Mouse (Mus musculus): ENCODE results near the gene Olfr933. TPM values are rescaled to one million over a fixed set of nuclear protein-coding genes. Genes with fewer than 3 reads are reported as not detected.

Olfr933 gene
- not detected in 2 replicates for polyA plus RNA-seq (2011; ENCODE audit: insufficient read depth, insufficient read length, low replicate concordance, missing spikeins)

- Histone ChIP-seq H3K4me3 (replicated peaks; ENCODE audit: control insufficient read depth, low read depth, low read length) (no peak within 1 kb of the TSS), H3K27ac (ENCODE audit: control insufficient read depth, insufficient read depth, low read depth, low read length, poor library complexity) (no peak within 1 kb of the TSS), H3K4me1 (ENCODE audit: control insufficient read depth, insufficient read depth, low read length) (no peaks in the 10 kb centered on the region)
- WGBS: 72% methylated on average over 4 of the region's 4 CpGs
- TF ChIP-seq CTCF (IDR thresholded peaks at IDR 0.05; ENCODE audit: control insufficient read depth, insufficient read depth, low read length) (no peak), POLR2A (IDR thresholded peaks at IDR 0.05; ENCODE audit: borderline replicate concordance, control insufficient read depth, low read depth, low read length) (no peak)
Measured at GRCm38 (mm10) chr9:38972013-38972412, at the start of gene Olfr933. Gene Olfr933, plus strand, starts transcription at chr9:38972313.

DNA sequence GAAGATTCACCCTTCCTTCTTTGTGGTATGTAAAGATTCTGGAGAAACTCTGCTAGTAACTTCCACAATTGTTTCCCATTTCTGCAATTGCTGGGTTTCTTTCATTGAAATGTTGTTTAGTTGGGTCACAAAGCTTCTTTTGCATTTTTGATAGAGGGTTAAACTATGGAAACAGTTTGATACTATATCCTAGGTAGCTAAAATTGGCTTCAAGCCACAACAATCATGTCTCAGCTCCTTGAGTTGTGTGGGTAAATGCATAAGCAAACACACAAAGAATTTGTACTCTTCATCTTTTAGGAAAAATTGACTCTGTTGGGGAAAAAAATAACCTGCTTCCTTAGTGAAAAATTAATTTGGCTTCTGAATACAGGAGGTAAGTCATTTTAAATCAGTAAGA, 42.6 kb upstream of the Olfr933 start, which contains the start of gene Olfr930:
Gene Olfr930, plus strand, starts transcription at position 301 of the 400 bp plus-strand sequence.
- Histone ChIP-seq H3K4me1 (ENCODE audit: control insufficient read depth, insufficient read depth, low read length) (no peaks in the 10 kb centered on the region), H3K27ac (ENCODE audit: control insufficient read depth, insufficient read depth, low read depth, low read length, poor library complexity) (no peak within 1 kb of the TSS), H3K4me3 (replicated peaks; ENCODE audit: control insufficient read depth, low read depth, low read length) (no peak within 1 kb of the TSS)
- no peak for TF ChIP-seq CTCF (IDR thresholded peaks at IDR 0.05; ENCODE audit: control insufficient read depth, insufficient read depth, low read length)
- no peak for TF ChIP-seq POLR2A (IDR thresholded peaks at IDR 0.05; ENCODE audit: borderline replicate concordance, control insufficient read depth, low read depth, low read length)

DNA sequence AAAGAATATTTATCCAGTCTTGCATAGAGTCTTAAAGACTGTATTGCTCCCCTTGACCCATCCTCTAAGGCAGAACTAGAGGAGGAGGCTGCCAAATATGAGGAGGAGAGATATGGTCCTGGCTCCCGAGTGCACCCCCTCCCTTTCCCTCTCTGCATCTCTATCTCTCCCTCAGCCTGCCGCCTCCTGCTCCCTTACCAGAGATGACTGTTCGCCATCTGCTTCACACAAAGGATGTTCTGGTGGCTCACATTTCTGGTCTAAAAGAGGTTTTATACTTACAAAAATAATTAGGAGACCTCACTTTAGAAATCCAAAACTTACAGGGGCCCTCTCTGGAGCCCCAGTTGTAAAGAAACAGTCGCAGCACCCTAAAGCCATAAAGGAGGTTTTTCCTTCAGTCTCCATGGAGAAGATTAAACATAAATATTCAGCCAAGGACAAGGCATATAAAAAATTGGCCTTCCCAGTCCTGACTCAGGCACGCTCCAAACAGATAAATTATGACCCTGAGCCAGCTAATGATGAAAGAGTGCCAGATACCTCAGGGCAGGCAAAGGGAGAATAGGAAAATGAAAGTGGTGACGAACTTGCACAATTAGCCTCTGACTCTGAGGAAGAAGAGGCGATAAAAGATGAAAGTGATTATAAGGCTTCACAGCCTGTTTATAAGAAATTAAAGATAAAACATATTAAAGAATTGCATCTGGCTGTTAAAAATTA, 18.6 kb upstream of the Olfr933 start:
- Histone ChIP-seq H3K4me3 (replicated peaks; ENCODE audit: control insufficient read depth, low read depth, low read length) (no peak overlapping the region), H3K4me1 (ENCODE audit: control insufficient read depth, insufficient read depth, low read length) (no peaks in the 10 kb centered on the region), H3K27ac (ENCODE audit: control insufficient read depth, insufficient read depth, low read depth, low read length, poor library complexity) (no peak overlapping the region)
- WGBS: 67% methylated on average over 7 of the region's 7 CpGs
- TF ChIP-seq CTCF (IDR thresholded peaks at IDR 0.05; ENCODE audit: control insufficient read depth, insufficient read depth, low read length): no peak
- no peak for TF ChIP-seq POLR2A (IDR thresholded peaks at IDR 0.05; ENCODE audit: borderline replicate concordance, control insufficient read depth, low read depth, low read length)

DNA sequence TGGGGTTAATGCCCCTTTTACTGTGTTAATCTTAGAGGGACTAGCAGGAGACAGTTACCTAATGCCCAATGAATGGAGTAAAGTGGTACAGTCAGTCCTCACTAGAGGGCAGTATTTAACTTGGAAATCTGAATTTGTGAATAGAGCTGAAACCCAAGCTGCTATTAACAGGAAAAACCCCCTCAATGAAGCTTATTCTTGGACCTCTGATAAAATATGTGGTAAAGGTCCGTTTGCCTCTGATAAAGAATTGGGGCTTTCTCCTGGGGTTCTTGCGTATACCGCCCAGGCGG, 18.0 kb upstream of the Olfr933 start:
- no peak overlapping the region for H3K27ac ChIP-seq (ENCODE audit: control insufficient read depth, insufficient read depth, low read depth, low read length, poor library complexity)
- TF ChIP-seq CTCF (IDR thresholded peaks at IDR 0.05; ENCODE audit: control insufficient read depth, insufficient read depth, low read length) (no peak), POLR2A (IDR thresholded peaks at IDR 0.05; ENCODE audit: borderline replicate concordance, control insufficient read depth, low read depth, low read length) (no peak)
- WGBS: 76% methylated on average over 4 of the region's 4 CpGs

DNA sequence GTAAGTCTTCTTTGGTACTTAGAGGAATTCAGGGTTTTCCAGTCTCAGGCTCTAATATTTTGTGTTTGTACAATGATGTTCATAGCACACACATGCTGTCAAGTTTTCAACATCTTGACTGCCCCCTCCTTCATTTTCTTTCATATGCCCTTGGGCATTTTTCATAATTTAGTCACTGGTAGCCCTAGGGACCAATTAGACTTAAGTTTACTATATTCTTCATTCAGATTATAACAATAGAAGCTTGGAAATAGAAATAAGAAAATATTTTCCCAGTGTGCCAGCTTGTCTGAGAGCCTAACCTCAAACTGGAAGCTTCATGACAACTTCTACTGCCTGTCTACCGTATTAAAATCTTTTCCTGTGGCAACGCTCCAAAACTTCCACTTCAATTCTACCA, 16.1 kb downstream of the Olfr933 start, which contains the start of gene Olfr934:
Gene Olfr934, minus strand, starts transcription at position 101 of the 400 bp plus-strand sequence.
- 82% methylated on average over 2 of the region's 2 CpGs for WGBS
- H3K27ac ChIP-seq (ENCODE audit: control insufficient read depth, insufficient read depth, low read depth, low read length, poor library complexity): no peak within 1 kb of the TSS
- no peaks in the 10 kb centered on the region for H3K4me1 ChIP-seq (ENCODE audit: control insufficient read depth, insufficient read depth, low read length)
- TF ChIP-seq CTCF (IDR thresholded peaks at IDR 0.05; ENCODE audit: control insufficient read depth, insufficient read depth, low read length) (no peak), POLR2A (IDR thresholded peaks at IDR 0.05; ENCODE audit: borderline replicate concordance, control insufficient read depth, low read depth, low read length) (no peak)
- H3K4me3 ChIP-seq (replicated peaks; ENCODE audit: control insufficient read depth, low read depth, low read length): no peak within 1 kb of the TSS

More for the DNA sequence above, 18.0 kb upstream of the Olfr933 start:
- no peaks in the 10 kb centered on the region for H3K4me1 ChIP-seq (ENCODE audit: control insufficient read depth, insufficient read depth, low read length)
- no peak overlapping the region for H3K4me3 ChIP-seq (replicated peaks; ENCODE audit: control insufficient read depth, low read depth, low read length)

- Histone ChIP-seq H3K27ac (ENCODE audit: control insufficient read depth, insufficient read depth, low read depth, low read length, poor library complexity) (no peak within 1 kb of the TSS), H3K4me1 (ENCODE audit: control insufficient read depth, insufficient read depth, low read length) (no peaks in the 10 kb centered on the region), H3K4me3 (replicated peaks; ENCODE audit: control insufficient read depth, low read depth, low read length) (no peak within 1 kb of the TSS)
- 50% methylated on average over 2 of the region's 2 CpGs for WGBS
- no peak for TF ChIP-seq CTCF (IDR thresholded peaks at IDR 0.05; ENCODE audit: control insufficient read depth, insufficient read depth, low read length)
- TF ChIP-seq POLR2A (IDR thresholded peaks at IDR 0.05; ENCODE audit: borderline replicate concordance, control insufficient read depth, low read depth, low read length): no peak
Measured at GRCm38 (mm10) chr9:38999583-38999982, 27.5 kb downstream of the Olfr933 start, which contains the start of gene Olfr935. Gene Olfr935, minus strand, starts transcription at chr9:38999683.

- Histone ChIP-seq H3K4me3 (replicated peaks; ENCODE audit: control insufficient read depth, low read depth, low read length) (no peak within 1 kb of the TSS), H3K27ac (ENCODE audit: control insufficient read depth, insufficient read depth, low read depth, low read length, poor library complexity) (no peak within 1 kb of the TSS), H3K4me1 (ENCODE audit: control insufficient read depth, insufficient read depth, low read length) (no peaks in the 10 kb centered on the region)
- 57% methylated on average over 1 of the region's 1 CpGs for WGBS
- no peak for TF ChIP-seq CTCF (IDR thresholded peaks at IDR 0.05; ENCODE audit: control insufficient read depth, insufficient read depth, low read length)
- TF ChIP-seq POLR2A (IDR thresholded peaks at IDR 0.05; ENCODE audit: borderline replicate concordance, control insufficient read depth, low read depth, low read length): no peak
Measured at GRCm38 (mm10) chr9:39023277-39023676, 51.2 kb downstream of the Olfr933 start, which contains the start of gene Olfr146. Gene Olfr146, minus strand, starts transcription at chr9:39023377.

Other genes with a start within 250 kb of the Olfr933 start
- gene Olfr920, start 220.0 kb upstream of the Olfr933 start, polyA plus RNA-seq (2011; ENCODE audit: insufficient read depth, insufficient read length, low replicate concordance, missing spikeins): not detected in 2 replicates
- gene Olfr921, start 199.2 kb upstream of the Olfr933 start, polyA plus RNA-seq (2011; ENCODE audit: insufficient read depth, insufficient read length, low replicate concordance, missing spikeins): not detected in 2 replicates
- not detected in 2 replicates for gene Olfr922, start 157.7 kb upstream of the Olfr933 start, polyA plus RNA-seq (2011; ENCODE audit: insufficient read depth, insufficient read length, low replicate concordance, missing spikeins)
- not detected in 2 replicates for gene Olfr923, start 145.8 kb upstream of the Olfr933 start, polyA plus RNA-seq (2011; ENCODE audit: insufficient read depth, insufficient read length, low replicate concordance, missing spikeins)
- not detected in 2 replicates for gene Olfr924, start 127.9 kb upstream of the Olfr933 start, polyA plus RNA-seq (2011; ENCODE audit: insufficient read depth, insufficient read length, low replicate concordance, missing spikeins)
- not detected in 2 replicates for gene Olfr26, start 117.3 kb upstream of the Olfr933 start, polyA plus RNA-seq (2011; ENCODE audit: insufficient read depth, insufficient read length, low replicate concordance, missing spikeins)
- gene Olfr926, start 95.2 kb upstream of the Olfr933 start, polyA plus RNA-seq (2011; ENCODE audit: insufficient read depth, insufficient read length, low replicate concordance, missing spikeins): not detected in 2 replicates
- not detected in 2 replicates for gene Olfr930, start 42.5 kb upstream of the Olfr933 start, polyA plus RNA-seq (2011; ENCODE audit: insufficient read depth, insufficient read length, low replicate concordance, missing spikeins)
- gene Olfr934, start 16.0 kb downstream of the Olfr933 start, polyA plus RNA-seq (2011; ENCODE audit: insufficient read depth, insufficient read length, low replicate concordance, missing spikeins): not detected in 2 replicates
- not detected in 2 replicates for gene Olfr935, start 27.4 kb downstream of the Olfr933 start, polyA plus RNA-seq (2011; ENCODE audit: insufficient read depth, insufficient read length, low replicate concordance, missing spikeins)
- gene Olfr146, start 51.1 kb downstream of the Olfr933 start, polyA plus RNA-seq (2011; ENCODE audit: insufficient read depth, insufficient read length, low replicate concordance, missing spikeins): not detected in 2 replicates
- not detected in 2 replicates for gene Olfr937, start 92.6 kb downstream of the Olfr933 start, polyA plus RNA-seq (2011; ENCODE audit: insufficient read depth, insufficient read length, low replicate concordance, missing spikeins)
- gene Olfr938, start 106.6 kb downstream of the Olfr933 start, polyA plus RNA-seq (2011; ENCODE audit: insufficient read depth, insufficient read length, low replicate concordance, missing spikeins): not detected in 2 replicates
- not detected in 2 replicates for gene Olfr27, start 155.8 kb downstream of the Olfr933 start, polyA plus RNA-seq (2011; ENCODE audit: insufficient read depth, insufficient read length, low replicate concordance, missing spikeins)
- gene Olfr943, start 194.0 kb downstream of the Olfr933 start, polyA plus RNA-seq (2011; ENCODE audit: insufficient read depth, insufficient read length, low replicate concordance, missing spikeins): not detected in 2 replicates
- gene Olfr944, start 229.6 kb downstream of the Olfr933 start, polyA plus RNA-seq (2011; ENCODE audit: insufficient read depth, insufficient read length, low replicate concordance, missing spikeins): not detected in 2 replicates

All from bone marrow, adult 2 months (tissue).